Mouse (Mus musculus) embryonic fibroblast, embryonic 13.5 days (primary cell): ENCODE measurements around the gene Rabgap1l. TPM values are rescaled to one million over a fixed set of nuclear protein-coding genes. Genes with fewer than 3 reads are reported as not detected.

Source experiments
- H3K27ac ChIP-seq: 2 replicates; pipeline ENCODE4 v1.5.1; 2012; ENCODE audit warnings: low read length, control low read depth, inconsistent platforms; ENCODE audit not compliant: insufficient read depth
- H3K4me1 ChIP-seq: 2 replicates; pipeline ENCODE4 v1.6.1; 2011; ENCODE audit warnings: low read length; ENCODE audit not compliant: control insufficient read depth, insufficient read depth
- H3K4me3 ChIP-seq: 2 replicates; pipeline ENCODE4 v1.5.1; 2011; ENCODE audit warnings: mild to moderate bottlenecking, control low read depth, low read length; ENCODE audit not compliant: insufficient read depth
- CTCF ChIP-seq: IDR thresholded peaks from 2 replicates; pipeline ENCODE4 v1.5.1; 2011; ENCODE audit warnings: mild to moderate bottlenecking, control low read depth, low read length, moderate library complexity, borderline replicate concordance; ENCODE audit not compliant: insufficient read depth
- POLR2A ChIP-seq: IDR thresholded peaks from 2 replicates; pipeline ENCODE4 v1.6.1; 2011; ENCODE audit warnings: low read depth, mild to moderate bottlenecking, control low read depth, low read length, moderate library complexity
- polyA plus RNA-seq: library from polyadenylated mRNA; stranded (reverse); fragments of >200 nt; gene quantifications from 2 replicates; pipeline ENCODE4 v1.2.4, GENCODE M21; 2011; ENCODE audit warnings: low read depth; ENCODE audit not compliant: missing spikeins, insufficient read length

The Rabgap1l gene
- polyA plus RNA-seq, 1 experiment = 43.2 TPM

- Histone ChIP-seq H3K4me1 (no peaks in the 10 kb centered on the region), H3K4me3 (peak within 1 kb of the TSS; percentile 87), H3K27ac (peak within 1 kb of the TSS; percentile 19)
- TF ChIP-seq CTCF = peak; percentile 94
- peak; percentile 88 for TF ChIP-seq POLR2A
Observed at GRCm38 (mm10) chr1:160194529-160195336, 598.3 kb downstream of the Rabgap1l start, which contains the start of gene Mrps14. TSS of gene Mrps14 (plus strand) at chr1:160195215.

- H3K4me1 ChIP-seq = no peaks in the 10 kb centered on the region
- no peak overlapping the region for H3K27ac ChIP-seq
- TF ChIP-seq POLR2A = no peak
- peak; percentile 36; the same call in 1 of the 2 replicates for TF ChIP-seq CTCF
- no peak overlapping the region for H3K4me3 ChIP-seq
Observed at GRCm38 (mm10) chr1:160184506-160184905, 608.5 kb downstream of the Rabgap1l start.

GRCm38 (mm10) chr1:160181216-160181615, 611.8 kb downstream of the Rabgap1l start:
- Histone ChIP-seq H3K4me3 (no peak overlapping the region), H3K4me1 (no peaks in the 10 kb centered on the region; the same call in 1 of the 2 replicates), H3K27ac (no peak overlapping the region)
- TF ChIP-seq CTCF = no peak
- TF ChIP-seq POLR2A = no peak

- Histone ChIP-seq H3K4me1 (peaks cover 3% of the 10 kb centered on the region; the same call in 1 of the 2 replicates), H3K4me3 (no peak overlapping the region), H3K27ac (peak overlapping the region; percentile 20)
- TF ChIP-seq CTCF (no peak), POLR2A (no peak)
Observed at GRCm38 (mm10) chr1:160176903-160177302, 616.1 kb downstream of the Rabgap1l start.

Other genes with a start within 250 kb of the Rabgap1l start
- 29.7 and 31.0 TPM in 2 replicates for gene Rc3h1, start 113.2 kb upstream of the Rabgap1l start, polyA plus RNA-seq
- gene Serpinc1, start 185.4 kb upstream of the Rabgap1l start, polyA plus RNA-seq = 0.55 and 0.70 TPM in 2 replicates
- gene Zbtb37, start 241.6 kb upstream of the Rabgap1l start, polyA plus RNA-seq = 9.6 and 11.2 TPM in 2 replicates